Mouse (Mus musculus) brain, embryonic 18.5 days (tissue): ENCODE results near the gene Ick.
"Not testable (repeated sequence)": the region's sequence is repeated elsewhere in the genome, so short reads cannot be mapped to it uniquely, and the experiment has no call there.

Experiments
- DNase-seq: peaks from one replicate; pipeline ENCODE4 v3.0.0-alpha.2; 2012; ENCODE audit warnings: low read depth, low spot score

The Ick gene

DNA sequence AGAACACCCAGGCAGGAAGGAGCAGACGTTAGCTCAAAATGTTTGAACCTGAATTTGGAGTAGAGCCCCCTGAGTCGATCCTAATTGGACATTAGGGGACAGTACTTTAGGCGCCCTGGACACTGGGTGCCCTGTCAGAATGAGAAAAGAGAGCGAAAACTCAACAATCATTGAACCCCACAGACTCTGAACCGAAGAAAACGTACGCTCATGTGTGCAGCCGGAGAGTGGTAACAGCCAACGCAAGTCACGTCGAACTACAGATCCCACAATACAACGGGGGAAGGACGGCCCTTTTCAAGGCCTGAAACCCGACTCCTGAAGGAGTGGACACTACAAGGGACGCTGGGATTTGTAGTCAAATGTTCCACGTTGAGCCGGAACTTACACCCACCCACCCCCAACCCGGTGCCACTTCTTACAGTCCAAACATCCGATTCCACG is at the start of gene Ick, which contains the start of gene Fbxo9:
Gene Ick (plus strand): TSS at position 397 of the 444 bp plus-strand sequence.
Gene Fbxo9 (minus strand): TSS at position 270 of the 444 bp plus-strand sequence.
- DNase-seq = peak; percentile 94

DNA sequence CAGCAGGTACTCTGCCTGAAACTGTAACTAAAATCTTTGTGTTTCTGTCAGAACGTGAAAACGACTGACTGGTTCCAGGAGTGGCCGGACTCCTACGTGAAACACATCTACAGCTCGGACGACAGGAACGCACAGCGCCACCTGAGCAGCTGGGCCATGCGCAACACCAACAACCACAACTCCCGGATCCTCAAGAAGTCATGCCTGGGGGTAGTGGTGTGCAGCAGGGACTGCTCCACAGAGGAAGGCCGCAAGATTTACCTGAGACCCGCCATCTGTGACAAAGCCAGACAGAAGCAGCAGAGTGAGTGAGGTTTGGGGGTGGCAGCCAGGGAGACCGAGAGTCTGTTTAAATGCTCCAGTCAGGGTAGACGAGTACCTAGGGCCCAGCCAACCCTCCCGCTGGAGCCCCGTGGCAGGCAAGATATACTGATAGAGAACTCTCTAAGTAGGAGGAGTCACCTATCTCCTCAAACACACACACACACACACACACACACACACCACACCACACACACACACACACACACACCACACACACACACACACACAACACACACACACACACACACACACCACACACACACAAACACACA is 49.4 kb upstream of the Ick start:
- no peak for DNase-seq

DNA sequence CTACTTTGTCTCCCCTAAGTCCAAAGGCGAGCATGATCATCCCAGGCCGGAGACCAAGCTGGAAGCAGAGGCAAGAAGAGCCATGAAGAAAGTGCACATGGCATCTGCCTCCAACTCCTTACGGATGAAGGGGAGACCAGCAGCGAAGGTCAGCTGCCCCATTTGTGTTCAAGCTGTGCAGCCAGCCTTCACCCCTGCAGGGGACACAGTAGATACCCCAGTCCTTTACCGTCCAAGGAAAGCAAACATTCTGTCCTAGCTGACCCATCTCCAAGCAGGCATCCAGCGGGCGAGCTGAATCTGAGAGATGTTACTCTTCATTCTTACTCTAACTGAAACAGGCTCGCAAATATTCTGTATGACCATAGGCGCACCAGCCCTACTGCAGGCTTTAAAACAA is 46.6 kb upstream of the Ick start:
- no peak for DNase-seq

DNA sequence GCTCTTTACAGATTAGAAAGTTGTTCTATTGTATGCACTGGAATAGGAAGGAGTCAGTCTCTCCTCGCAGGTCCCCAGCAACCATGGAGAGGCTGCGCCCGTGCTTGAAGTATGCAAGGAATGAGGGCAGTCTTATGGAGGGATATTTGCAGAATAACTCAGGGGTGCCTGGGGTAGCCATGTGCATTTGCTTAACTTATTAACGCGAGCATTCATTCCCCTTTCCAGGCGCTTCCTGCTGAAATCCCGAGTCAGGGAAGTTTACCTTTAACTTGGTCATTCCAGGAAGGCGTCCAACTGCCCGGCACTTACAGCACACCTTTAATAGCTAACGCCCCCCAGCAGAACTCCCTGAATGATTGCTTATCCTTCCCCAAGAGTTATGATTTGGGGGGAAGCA is 44.9 kb upstream of the Ick start:
- DNase-seq = no peak

DNA sequence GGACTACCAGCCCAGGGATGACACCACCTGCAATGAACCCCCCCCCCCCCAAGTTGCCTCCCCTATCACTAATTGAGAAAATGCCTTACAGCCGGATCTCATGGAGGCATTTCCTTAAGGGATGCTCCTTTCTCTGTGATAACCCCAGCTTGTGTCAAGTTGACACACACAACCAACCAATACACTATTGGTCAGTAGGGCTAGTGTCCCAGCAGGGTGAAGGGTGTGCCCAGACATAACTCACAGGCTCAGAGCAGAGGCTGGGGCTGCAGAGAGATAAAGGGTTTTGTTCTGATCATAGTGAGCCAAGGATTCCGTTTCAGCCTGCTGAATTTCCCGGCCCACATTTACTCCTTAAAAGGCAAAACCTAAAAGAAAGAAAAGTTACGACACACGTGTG is 38.5 kb upstream of the Ick start:
- no peak for DNase-seq

DNA sequence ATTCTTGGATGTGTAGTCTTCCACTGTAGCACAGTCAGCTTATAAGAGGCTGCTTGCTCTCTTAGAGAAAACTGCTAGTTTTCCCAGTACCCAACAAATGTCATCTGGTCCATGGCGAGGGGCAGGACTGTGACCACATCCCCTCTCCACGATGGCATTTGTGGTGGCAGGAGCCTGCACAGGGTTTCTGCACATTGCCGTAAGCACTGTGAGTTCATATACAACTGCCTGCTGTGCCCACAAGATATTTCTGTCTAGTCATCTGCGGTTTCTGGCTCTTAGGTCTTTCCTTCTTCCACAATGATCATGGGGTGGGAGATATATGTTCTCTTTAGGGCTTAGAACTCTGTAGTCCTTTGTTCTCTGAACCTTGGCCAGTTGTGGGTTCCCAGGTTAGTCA is 37.4 kb upstream of the Ick start:
- DNase-seq = no peak

DNA sequence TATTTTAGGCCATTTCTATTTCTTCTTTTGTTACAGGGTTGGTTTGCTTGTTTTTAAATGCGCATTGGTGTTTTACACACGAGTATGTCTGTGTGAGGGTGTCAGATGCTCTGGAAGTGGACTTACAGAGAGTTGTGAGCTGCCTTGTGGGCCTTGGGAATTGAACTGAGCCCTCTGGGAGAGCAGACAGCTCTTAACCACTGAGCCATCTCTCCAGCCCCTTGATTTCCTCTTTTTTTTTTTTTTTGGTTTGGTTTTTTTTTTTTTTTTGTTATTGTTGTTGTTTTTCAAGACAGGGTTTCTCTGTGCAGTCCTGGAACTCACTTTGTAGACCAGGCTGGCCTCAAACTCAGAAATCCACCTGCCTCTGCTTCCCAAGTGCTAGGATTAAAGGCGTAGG is 35.7 kb upstream of the Ick start:
- DNase-seq = not testable (repeated sequence)

DNA sequence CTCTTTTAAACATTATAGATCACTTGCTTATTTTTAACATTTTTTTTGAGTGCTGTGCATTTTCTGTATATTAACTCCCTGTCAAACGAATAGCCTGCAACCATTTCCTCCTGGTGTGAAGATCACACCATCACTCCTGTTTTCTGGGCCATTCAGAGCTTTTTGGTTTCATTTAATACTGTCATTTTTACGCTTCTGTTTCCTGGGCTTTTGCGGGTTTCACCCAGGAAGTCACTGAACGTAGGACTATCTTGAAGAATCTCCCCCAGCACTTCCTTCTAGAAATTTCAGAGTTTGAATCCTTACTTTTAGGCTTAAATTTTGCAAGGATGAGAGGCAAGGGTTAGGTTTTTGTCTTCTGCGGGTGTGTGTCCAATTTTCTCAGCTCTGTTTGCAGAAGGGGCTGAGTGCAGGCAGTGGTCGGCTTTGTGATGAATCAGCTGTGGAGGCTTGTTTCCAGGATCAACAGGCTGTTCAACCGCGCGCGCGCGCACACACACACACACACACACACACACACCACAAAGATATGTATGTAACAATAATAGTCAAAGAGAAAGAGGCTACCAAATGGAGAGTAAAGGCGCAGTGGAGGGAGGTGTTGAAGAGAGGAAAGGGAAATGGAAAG is 35.2 kb upstream of the Ick start:
- DNase-seq = no peak

DNA sequence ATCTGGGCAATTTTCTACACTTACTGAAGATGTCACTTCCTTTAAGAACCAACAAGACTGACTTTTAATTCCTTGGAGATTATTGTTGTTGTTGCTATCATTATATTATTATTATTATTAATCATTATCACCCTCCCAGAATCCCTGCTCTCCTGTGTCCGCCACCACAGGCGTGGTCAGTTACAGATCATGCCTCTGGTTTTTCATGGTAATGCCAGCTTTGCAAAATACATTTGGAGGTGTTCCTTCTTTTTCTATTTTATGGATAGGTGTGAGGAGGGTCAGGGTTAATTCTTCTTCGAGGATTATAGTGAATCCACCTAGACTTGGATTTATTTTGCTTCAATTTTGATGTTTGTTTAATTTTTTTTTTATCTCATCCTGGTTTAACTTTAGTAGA is 33.7 kb upstream of the Ick start:
- DNase-seq = no peak

DNA sequence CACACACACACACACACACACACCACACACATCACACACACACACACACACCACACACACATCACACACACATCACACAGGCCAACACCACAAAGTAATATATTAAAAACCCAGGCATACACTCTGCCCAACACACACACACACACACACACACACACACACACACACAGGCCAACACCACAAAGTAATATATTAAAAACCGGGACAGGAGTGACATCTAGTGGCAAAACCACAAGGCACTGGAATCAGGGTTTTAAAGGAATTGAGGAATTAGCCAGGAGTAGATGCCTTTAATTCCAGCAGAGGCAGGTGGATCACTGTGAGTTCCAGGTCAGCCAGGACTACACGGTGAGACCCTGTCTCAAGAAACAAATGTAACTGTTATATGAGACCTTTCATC is 30.8 kb upstream of the Ick start:
- DNase-seq = no peak

DNA sequence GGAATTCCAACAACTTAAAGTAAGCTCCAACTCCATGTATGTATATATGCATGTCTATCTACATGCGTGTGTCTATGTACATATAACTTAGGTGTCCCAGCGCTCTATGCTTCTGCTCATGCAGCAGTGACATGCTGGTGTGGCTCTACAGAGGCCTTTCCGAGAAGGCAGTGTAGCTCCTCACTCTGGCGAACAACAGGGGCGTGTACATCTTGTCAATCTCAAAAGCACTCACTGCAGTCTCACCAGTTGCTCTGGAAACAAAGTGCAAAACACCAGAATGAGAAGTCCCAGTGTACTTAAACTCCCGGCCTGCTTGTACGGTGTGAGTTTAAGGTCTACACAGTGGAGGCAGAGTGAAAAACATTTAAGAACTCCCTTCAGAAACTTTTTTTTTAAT is 27.2 kb upstream of the Ick start:
- DNase-seq = no peak

DNA sequence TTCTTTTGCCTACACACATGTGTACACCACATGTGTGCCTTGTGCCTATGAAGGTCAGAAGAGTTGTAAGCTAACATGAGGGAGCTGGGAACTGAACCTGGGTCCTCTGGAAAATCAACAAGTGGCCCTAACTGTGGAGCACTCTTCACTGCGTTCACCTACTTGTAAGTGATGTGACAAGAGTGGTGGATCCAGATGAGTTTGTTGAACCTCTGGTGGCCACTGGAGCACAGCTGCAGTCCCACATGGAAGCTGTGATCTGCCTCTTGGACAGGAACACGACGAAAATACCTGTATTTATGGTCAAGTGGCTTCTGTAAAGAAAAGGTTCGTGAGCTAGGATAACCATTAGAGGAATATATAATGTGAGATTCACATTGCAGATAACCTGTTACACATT is 24.7 kb upstream of the Ick start:
- DNase-seq = no peak

DNA sequence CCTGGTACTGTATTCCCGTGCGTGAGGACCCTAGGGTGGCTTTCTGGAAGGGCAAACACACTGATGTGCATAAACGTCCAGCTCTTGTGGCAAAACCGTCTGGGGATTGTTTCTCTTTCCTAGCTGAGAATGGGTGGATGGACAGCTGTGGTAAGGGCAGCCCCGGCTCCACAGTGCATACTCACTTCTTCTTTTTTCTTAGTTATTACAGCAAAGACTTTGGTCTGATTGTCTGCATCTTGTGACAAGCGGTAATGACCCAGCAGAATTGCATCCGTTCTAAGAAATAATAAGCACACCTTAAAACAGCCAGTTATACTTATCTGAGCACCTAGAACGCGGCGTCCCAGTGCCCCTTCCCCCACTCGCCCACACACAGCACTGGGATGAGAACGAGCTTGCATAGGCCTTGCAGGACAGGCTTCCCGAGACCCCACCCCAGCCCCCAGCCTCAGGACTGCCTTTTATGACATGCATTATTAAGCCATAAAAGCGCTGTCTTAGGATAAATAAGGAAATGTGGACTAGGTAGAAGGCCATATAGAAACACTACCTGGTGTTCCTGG is 23.2 kb upstream of the Ick start:
- DNase-seq = no peak

DNA sequence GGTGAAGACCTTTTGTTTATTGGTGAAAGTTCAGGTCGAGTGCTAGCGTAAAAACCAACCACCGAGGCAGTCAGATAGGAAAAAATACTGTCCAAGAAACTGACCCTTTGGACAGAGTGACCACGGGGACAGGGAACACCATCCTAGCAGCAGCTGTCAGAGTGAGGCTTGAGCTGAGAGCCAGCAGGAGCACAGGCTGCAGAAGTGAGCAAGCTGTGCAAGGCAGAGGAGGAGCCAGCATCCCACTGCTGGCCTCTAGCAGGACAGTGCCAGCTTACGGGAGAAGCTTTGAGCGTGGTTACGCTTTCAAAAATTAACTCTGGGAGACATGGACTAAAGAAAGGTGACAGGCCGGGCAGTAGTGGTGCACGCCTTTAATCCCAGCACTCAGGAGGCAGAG is 21.2 kb upstream of the Ick start:
- DNase-seq = no peak

DNA sequence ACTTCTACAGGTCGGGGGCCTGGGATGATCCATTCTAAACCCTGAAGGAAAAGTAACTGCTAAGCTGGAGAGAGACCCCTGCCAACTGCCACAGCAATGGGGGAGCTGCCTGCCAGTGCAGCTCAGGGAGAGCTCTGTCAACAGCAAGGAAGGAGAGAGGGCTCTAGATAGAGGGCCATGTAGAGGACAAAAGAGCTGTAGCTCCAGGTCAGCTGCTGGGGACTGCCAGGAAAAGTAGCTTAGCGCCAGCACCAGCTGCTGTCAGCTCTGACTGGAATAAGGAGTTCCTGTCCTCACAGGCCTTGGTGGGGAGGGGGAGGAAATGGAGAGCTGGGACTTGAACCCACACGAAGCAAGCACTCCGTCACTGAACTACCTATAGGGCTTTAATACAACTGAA is 20.5 kb upstream of the Ick start:
- DNase-seq = no peak

DNA sequence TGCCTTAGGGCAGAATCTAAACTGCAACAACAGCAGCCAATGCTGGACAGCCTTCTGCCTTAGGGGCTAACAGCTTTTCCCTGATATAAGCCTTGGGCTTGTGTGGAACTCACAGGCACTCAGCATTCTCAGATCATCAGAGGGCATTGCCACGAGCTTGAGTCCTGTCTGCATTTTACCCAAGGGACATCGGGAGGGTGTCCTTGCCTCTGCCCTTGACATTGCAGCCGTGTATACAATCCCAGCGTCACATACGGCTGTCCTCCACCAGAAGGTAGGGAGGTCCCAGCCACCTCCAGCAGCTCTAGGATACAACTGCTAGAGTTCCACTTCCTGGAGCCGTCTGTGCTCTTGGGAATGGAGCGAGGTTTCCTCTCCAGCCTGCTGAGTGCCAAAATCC is 20.0 kb upstream of the Ick start:
- DNase-seq = no peak

DNA sequence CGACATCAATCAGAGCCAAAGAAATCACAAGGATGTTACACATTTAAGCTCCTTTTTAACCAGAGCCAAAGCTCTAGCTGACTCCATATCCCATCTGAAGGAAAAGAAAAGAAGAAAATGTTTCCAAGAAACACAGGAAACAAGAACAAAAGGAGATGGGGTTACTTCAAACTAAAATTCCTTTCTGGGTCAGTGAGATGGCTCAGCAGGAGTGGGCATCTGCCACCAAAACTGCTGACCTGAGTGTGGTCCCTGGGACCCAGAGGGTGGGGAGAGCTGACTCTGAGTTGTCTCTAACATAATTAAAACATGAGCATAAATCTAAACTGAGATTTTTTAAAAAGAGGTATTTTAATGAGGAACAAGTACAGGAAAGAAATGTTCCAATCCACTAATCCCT is 19.1 kb upstream of the Ick start:
- DNase-seq = no peak

DNA sequence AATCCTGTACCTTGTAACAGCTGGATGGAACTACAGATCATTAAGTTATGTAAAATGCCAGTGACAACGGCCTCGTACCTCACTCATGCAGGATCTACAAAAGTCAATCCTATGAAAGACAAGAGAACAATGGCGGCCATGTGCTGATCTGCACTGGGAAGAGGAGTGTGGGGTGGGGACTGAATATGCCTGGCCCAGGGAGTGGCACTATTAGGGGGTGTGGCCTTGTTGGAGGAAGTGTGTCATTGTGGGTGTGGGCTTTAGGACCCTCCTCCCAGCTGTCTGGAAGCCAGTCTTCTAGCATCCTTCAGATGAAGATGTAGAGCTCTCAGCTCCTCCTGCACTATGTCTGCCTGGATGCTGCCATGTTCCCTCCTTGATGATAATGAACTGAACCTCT is 18.4 kb upstream of the Ick start:
- no peak for DNase-seq

DNA sequence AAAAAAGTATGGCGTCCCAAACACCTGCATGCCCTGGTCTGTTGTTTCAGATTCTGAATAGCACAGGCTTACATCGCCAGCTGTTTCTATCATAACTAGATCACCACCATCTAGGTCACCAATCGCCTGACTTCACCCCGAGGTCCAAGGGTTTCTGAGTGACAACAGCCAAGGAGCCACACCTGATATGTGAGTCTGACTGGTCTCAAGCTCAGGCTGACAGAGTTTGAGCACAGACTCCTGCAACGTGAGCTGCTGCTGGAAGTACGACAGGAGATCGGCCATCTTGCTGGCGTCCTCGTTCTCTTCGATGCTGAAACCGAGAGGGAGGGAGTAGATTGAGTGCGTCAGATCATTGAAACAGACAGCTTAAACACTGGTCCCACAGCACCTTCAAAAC is 13.3 kb upstream of the Ick start:
- DNase-seq = no peak

DNA sequence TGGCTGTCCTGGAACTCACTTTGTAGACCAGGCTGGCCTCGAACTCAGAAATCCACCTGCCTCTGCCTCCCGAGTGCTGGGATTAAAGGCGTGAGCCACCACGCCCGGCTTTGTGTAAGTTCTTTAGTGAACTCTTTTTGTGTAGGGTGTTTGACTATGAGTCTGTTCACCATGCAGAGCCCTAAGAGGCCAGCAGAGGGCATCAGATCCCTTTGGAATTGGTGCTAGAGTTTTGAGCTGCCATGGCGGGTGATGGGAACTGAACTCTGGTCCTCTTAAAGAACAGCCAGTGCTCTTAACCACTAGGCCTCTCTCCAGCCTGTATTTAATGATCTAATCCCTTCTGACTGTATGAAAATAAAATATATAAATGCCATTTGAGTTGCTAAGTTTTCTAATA is 12.6 kb upstream of the Ick start:
- DNase-seq = no peak

DNA sequence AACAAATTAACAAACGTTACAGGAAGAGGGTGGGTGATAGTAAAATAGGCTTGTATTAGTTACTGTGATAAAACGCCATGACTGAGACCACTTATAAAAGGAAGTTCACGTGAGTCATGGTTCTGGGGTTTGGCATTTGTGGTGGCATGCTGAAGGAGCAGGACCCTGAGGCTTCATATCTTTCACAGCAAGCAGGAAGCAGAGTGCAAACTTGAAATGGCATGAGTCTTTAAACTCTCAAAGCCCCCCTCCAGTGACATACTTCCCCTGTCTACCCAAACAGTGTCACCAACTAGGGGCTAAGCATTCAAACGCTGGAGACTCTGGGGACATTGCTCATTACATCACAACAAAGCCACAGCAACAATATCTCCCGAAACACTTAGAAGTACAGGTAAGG is 8.0 kb upstream of the Ick start:
- no peak for DNase-seq

DNA sequence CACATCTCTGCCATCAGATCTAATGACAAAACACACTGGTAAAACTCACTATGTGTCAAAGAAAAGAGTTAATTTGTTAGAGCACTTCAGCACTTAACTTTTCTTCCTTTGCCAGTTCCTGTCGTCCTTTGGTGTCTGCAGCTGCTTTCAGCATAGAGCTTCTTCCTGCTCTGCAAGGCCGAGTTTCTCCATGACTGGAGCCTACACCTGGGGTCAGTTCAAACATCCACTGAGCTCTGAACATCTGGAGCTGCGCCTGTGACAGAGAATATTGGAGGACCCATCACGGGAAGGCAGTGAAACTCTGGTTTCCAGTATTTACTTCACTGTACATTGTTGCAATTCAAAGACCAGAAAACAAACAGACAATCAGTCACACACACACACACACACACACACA is 7.6 kb upstream of the Ick start:
- no peak for DNase-seq

DNA sequence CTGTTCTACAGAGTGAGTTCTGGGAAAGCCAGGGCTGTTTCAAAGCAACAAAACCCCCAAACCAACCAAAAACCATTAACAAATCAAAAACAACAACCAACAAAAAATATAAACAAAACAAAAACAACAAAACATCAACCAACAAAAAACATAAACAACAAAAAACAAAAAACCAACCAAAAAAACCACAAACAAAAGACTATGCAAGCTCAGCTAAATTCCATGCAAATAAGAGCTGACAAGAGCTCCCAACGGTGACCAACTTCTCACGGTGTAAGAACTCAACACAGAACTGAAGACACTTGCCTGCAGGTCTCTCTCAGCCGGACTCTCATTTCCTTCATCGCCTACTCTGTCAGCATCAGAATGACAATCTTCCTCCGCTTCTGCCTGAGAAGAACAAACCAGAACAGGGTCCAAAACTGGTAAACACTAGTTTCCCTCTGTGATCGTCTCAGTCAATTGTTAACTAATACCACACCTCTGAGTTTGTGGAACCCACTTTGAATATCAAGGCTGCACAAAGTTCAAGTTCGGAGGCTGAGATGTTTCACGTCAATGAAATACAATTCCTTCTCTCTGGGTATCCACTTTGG is 4.9 kb upstream of the Ick start:
- DNase-seq = no peak
